Mouse (Mus musculus): ENCODE measurements around the gene Mgmt. TPM values are rescaled to one million over a fixed set of nuclear protein-coding genes. Genes with fewer than 3 reads are reported as not detected.
A peak's percentile ranks its signal among the peaks of the same experiment; 100 is the strongest.

Gene Mgmt
- total RNA-seq, 2 experiments from 2014 or later = 2.9 to 4.4 TPM

- no peak for DNase-seq
Measured at GRCm38 (mm10) chr7:137001215-137001614, 106.8 kb downstream of the Mgmt start.

GRCm38 (mm10) chr7:137001783-137002182 lies 107.4 kb downstream of the Mgmt start:
- peak; percentile 34 to 43 for DNase-seq

- DNase-seq = no peak
Measured at GRCm38 (mm10) chr7:137002431-137002830, 108.0 kb downstream of the Mgmt start.

GRCm38 (mm10) chr7:137005293-137005692 lies 110.9 kb downstream of the Mgmt start:
- no peak for DNase-seq

DNA sequence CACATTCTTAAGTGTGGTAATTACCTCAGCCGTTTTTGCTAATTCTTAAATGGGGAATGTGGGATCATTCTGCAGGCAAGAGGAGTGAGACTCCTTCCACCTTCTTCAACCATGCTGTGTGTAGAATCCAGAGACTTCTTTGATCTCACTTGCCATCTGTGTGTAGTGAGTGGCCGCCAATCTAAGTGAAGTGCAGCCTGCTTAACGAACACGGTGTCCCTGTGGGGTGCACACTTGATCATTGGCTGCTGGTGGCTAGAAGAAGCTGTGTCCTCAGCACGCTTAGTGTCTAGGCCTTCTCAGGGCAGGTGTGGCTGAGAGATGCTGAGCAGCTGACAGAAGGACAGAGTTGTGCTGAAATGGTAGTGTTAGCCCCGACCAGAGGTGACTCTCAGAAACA lies 113.9 kb downstream of the Mgmt start:
- no peak for DNase-seq

- no peak for DNase-seq
Measured at GRCm38 (mm10) chr7:137009732-137010275, 115.4 kb downstream of the Mgmt start.

DNA sequence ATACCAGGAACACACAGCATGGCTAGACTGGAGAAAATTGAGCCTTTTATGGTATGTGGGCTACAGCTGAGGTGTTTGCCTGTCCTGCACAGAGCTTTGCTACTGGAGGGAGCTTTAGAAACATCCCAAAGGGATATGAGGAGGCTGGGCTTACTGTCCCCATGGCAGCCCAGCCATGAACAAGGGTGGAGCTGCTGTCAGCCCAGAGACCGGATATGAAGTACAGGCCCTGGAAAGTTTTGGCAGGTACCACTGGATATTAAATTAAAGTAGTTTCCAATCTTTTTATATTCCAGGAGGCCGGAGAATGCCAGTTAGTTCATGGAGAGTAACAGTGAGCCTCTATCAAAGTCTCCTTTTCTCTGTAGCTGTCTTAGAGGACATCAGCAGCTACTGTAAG lies 116.0 kb downstream of the Mgmt start:
- no peak for DNase-seq

DNA sequence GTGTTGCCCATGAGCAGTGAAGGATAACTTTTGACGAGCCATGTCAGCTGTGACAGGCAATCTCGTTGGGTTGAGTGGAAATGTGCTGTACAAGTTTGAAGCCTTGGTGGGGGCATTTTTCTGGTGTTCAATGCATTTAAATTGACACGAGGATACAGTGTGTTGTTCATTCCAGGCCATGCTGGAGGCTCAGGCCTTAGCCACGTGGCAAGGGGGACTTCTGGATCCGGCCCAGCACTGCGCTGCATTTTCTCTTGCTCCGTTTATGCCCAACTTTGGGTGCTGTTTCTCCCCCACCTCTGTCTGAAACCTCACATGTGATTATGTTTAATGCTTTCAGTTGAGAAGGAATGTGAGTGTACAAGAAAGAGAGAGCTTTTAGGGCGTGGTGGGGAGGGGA lies 118.3 kb downstream of the Mgmt start:
- DNase-seq = no peak

DNA sequence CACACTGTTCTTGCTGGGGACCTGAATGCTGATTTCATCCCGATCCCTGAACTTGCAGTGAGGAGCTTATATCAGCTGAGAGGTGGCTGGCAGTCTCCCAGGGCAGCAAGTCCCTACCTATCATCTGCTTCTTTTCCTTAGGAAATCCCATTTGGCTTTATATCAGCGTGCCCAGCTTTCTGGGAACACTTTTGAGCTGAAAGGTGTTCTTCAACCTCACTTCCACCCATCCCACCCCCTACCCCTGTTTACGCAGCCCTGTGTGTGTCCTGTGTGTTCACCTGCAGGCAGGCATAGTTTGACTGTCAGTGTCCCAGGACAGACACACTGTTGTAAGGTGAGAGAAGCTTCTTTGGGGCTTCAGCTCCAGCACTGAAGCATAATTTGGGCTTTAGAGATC lies 119.0 kb downstream of the Mgmt start:
- no peak for DNase-seq

- no peak for DNase-seq
Measured at GRCm38 (mm10) chr7:137018614-137019013, 124.2 kb downstream of the Mgmt start.

- DNase-seq = peak in 1 of 2 experiments; percentile 11
Measured at GRCm38 (mm10) chr7:137020195-137020594, 125.8 kb downstream of the Mgmt start.

DNA sequence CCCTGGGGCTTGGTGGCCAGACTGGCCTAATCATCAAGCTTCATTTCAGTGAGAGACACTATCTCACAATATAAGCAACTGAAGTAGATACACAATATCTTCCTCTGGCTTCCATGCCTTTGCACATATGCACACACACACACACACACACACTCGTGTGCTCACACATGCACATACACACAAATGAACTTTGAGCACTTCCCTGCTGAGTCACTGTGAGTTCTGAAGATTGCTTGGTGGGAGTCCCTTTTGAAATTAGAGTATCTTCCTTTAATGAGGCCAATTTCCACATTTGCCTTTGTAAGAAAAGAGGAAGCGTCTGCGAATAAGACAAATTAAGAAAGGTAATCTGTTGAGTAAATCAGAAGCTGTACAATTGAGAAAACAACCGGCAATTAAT lies 136.4 kb downstream of the Mgmt start:
- no peak for DNase-seq

DNA sequence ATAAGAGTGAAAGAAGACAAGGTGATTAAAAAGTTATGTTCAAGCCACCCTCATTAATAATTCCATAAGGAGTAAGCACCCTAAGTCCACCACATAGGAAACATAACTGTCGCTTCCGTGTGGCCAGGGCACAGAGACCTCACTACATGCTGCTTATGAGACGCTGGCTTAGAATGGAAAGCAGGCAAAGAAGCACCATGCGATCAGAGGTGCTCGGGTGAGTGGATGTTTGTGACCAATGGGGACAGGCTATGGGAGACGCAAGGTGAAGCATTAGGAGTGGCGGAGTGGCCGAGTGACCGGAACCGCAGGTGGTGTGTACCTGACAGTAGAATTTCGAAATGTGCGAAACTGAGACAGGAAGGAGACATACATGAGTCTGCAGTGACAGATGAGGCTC lies 138.8 kb downstream of the Mgmt start:
- DNase-seq = no peak

DNA sequence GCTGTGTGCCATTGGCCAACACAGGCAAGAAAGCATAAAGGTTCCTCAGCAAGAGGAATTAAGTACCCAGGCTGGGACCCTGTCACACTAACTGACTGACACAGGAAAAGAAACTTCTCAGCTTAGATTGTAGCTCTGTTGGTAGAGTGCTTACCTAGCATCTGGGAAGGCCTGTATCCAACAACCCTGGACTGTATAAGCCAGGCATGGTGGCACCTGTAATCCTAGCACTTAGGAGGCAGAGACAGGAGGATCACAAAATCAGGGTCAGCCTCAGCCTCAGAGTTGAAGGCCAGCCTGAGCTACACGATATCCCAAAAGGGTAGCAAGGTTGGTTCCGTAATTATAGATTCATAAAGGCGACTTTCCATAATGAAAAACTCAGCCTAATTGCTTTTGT lies 140.6 kb downstream of the Mgmt start:
- no peak for DNase-seq

- no peak for DNase-seq
Measured at GRCm38 (mm10) chr7:137035916-137036315, 141.5 kb downstream of the Mgmt start.

DNA sequence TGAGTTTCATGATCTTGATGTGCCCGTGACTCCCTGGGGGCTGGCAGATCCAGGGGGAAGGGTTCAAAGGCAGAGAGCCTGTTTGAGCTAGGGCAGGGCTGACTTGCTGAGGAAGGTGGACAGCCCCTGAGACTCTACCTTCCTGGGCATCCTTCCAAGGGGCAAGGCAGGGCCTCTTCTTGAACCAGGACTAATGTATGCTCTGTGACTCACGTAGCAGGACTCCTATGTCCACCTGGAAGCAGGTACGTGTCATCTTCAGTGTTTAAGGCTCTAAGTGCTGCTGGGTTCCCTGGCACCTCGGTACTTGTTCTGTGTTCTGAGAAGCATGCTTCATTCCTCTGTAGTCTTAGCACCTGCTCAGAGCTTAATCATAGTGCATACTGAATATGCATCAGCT lies 143.1 kb downstream of the Mgmt start:
- no peak for DNase-seq

DNA sequence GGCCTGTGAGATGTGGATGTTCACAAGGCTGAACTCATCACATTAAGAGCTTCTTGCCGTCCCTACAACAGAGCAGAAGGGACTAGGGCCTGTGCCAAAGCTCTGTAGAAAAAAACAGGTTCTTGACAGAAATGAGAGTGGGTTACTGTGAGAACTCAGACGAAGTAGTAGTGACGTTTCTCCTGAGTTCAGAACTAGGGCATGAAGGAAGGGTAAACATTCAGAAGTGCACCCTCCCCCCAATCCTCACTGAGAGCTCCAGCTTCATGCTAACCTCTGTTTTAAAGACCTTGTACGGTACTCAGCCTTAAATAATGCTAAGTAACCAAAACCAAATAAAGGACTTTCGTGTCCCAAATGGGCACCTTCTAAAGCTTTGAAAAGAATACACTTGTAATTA lies 143.5 kb downstream of the Mgmt start:
- no peak for DNase-seq

DNA sequence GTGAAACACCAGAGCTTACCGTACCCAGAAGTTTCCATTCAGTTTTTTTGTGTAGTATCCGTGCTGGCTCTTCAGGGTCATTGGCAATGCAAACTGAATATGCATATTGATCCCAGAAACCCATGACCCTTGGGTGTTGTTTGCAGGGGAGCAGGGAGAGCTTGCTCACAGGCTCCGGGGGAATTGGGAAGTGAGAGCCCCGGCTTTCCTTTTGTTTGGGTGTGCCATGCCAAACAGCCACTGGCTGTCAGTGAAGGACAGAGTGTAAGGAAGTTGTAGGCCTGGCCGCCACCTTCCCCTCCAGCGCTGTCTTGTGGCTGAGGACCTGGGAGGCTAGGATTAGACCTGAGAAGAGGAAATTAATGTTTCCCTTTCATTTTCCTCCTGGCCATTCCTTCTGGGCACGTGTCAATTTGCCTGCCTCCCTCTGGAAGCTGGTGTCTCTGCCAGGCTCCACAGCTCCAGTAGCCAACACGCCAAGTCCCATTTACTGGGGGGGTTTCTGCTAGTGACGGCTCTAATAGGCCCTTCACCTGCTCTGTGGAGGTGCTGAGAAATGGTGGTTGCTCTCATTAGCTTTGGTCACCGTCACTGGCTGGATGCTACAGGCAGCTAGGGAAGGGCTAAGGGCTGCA lies 144.0 kb downstream of the Mgmt start:
- no peak for DNase-seq

DNA sequence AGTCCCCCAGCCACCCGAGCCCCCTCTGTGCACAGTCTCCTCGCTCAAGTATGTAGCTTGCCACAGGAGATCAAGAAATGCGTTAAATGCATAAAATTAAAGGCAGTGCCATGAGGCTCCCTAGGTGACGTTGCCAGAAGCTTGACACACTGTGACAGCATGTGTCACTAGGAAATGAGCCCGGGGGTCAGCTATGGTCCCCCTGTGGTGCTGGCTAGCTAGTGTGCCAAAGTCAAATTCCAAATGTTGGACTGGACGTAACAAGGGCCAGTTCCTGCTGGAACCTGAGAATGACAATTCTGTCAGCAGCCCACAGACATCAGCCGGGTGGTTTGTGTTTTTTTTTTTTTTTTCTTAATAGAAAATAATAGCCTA lies 144.5 kb downstream of the Mgmt start:
- no peak for DNase-seq

GRCm38 (mm10) chr7:137040646-137041045 lies 146.2 kb downstream of the Mgmt start:
- no peak for DNase-seq

- no peak for DNase-seq
Measured at GRCm38 (mm10) chr7:137046891-137047290, 152.5 kb downstream of the Mgmt start.

GRCm38 (mm10) chr7:137048086-137048922 lies 153.9 kb downstream of the Mgmt start:
- peak in 1 of 2 experiments; percentile 15 for DNase-seq

DNA sequence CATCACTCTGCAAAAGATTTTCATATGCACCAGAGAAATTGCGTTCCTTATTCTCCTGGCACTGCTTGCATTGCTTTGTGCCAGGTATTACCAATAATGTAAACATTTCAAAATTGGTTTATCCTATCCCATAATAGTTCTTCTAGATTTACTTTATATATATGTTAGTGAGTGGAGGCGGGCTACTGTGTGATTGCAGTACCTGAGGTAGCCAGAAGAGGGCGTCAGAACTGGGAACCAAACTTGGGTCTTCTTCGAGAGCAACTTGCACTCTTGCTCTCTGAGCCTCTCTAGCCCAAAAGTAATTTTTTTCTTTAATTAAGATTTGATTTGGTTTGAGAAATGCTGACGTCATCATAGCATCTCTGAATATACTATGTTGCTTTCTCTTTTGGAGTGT lies 159.9 kb downstream of the Mgmt start:
- DNase-seq = no peak

DNA sequence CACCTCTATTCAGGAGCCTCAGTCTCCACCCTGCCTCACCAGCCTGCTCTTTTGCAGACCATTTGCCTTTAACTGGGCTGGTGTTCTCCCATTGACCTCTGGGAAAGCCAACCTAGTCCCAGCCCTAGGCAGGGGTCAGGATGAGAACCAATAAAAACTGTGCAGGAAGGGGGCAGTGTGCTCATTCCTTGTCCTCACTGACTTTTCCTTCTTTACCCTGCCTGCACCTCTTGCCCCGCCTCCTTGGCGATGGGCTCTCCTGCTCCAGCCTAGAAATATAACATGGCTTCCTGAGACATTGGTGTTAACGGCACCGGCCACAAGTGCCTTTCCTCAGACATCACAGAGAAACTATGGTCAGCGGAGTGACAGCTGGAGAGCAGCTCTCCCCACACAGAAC lies 161.7 kb downstream of the Mgmt start:
- no peak for DNase-seq
